Mouse (Mus musculus) heart, postnatal 4 days (tissue): ENCODE results near the gene Hsph1. TPM values are rescaled to one million over a fixed set of nuclear protein-coding genes. Genes with fewer than 3 reads are reported as not detected.

Source experiments
- DNase-seq: peaks from one replicate; pipeline ENCODE4 v3.0.0; 2021
- total RNA-seq, 2 experiments: library from RNA; stranded (reverse); gene quantifications; 2 replicates each; pipeline ENCODE4 v1.2.3; 2021

Hsph1 gene
- 10 to 100 TPM; 16.7 to 19.0 TPM for total RNA-seq

GRCm38 (mm10) chr5:149636075-149636920 is at the start of gene Hsph1:
Gene Hsph1, minus strand, starts transcription at chr5:149636376.
- peak; percentile 96 for DNase-seq

- no peak for DNase-seq
Observed at GRCm38 (mm10) chr5:149680946-149681345, 44.8 kb upstream of the Hsph1 start.

GRCm38 (mm10) chr5:149679886-149680285 is 43.7 kb upstream of the Hsph1 start:
- no peak for DNase-seq

- no peak for DNase-seq
Observed at GRCm38 (mm10) chr5:149679362-149679761, 43.2 kb upstream of the Hsph1 start.

GRCm38 (mm10) chr5:149678990-149679348 is 42.8 kb upstream of the Hsph1 start:
- no peak for DNase-seq

- peak; percentile 90 for DNase-seq
Observed at GRCm38 (mm10) chr5:149678100-149678989, 42.2 kb upstream of the Hsph1 start, which contains the start of gene B3glct. Gene B3glct, plus strand, starts transcription at chr5:149678230.

GRCm38 (mm10) chr5:149677196-149677595 is 41.0 kb upstream of the Hsph1 start:
- DNase-seq, result no peak

- no peak for DNase-seq
Observed at GRCm38 (mm10) chr5:149663417-149663816, 27.2 kb upstream of the Hsph1 start.

- no peak for DNase-seq
Observed at GRCm38 (mm10) chr5:149662980-149663379, 26.8 kb upstream of the Hsph1 start.

GRCm38 (mm10) chr5:149661428-149661827 is 25.3 kb upstream of the Hsph1 start:
- DNase-seq, result no peak

- DNase-seq, result no peak
Observed at GRCm38 (mm10) chr5:149659414-149659780, 23.2 kb upstream of the Hsph1 start.

GRCm38 (mm10) chr5:149658741-149659413 is 22.7 kb upstream of the Hsph1 start:
- DNase-seq, result no peak

GRCm38 (mm10) chr5:149658022-149658421 is 21.8 kb upstream of the Hsph1 start:
- no peak for DNase-seq

GRCm38 (mm10) chr5:149655636-149656035 is 19.5 kb upstream of the Hsph1 start:
- DNase-seq, result no peak

GRCm38 (mm10) chr5:149650179-149650553 is 14.0 kb upstream of the Hsph1 start:
- no peak for DNase-seq

- no peak for DNase-seq
Observed at GRCm38 (mm10) chr5:149649499-149650178, 13.5 kb upstream of the Hsph1 start.

GRCm38 (mm10) chr5:149648895-149649406 is 12.8 kb upstream of the Hsph1 start:
- DNase-seq, result no peak

GRCm38 (mm10) chr5:149648196-149648595 is 12.0 kb upstream of the Hsph1 start:
- DNase-seq, result peak; percentile 59

- no peak for DNase-seq
Observed at GRCm38 (mm10) chr5:149647367-149648115, 11.4 kb upstream of the Hsph1 start.

GRCm38 (mm10) chr5:149642783-149643509 is 6.8 kb upstream of the Hsph1 start:
- no peak for DNase-seq

- no peak for DNase-seq
Observed at GRCm38 (mm10) chr5:149642366-149642765, 6.2 kb upstream of the Hsph1 start.
